10 mouse cellular contexts compared by ENCODE assay signal in genomic region chr17:85464466-85465411, GRCm38 (mm10).
DNase-seq lines count a peak whose midpoint lies in the region; ATAC-seq lines count a peak whose summit lies in the region.
"Had no signal": no experiment of that assay in that cellular context is flagged by ENCODE, and none has a peak within 500 bp of the region (broad histone marks: within the 10 kb centered on the region; RNA-seq: fewer than 3 reads in every experiment).

No protein-coding gene starts in this region.

- peak; percentile 51 for DNase-seq in R1 (ENCODE audit: low read depth, low spot score)
- peak; percentile 62 for DNase-seq in embryo, embryonic 10 days (ENCODE audit: low spot score)
- peak; percentile 64 for DNase-seq in intestine, embryonic 14.5 days (ENCODE audit: low spot score)
- DNase-seq in lung, postnatal 25 days (ENCODE audit: low spot score) = no peak
- no peak for DNase-seq in urinary bladder, adult 2 months (ENCODE audit: low spot score)
- no peak for DNase-seq in layer of hippocampus, adult 18-20 months (ENCODE audit: low spot score in 2 of 2)
- no peak for DNase-seq in testis, postnatal 10 days (ENCODE audit: low spot score)
- DNase-seq: gastrocnemius, postnatal 14 days had no signal

- H3K9me3 ChIP-seq in intestine, embryonic 14.5 days (ENCODE audit: control insufficient read depth, low read length) = no peaks in the 10 kb centered on the region

- H3K36me3 ChIP-seq in intestine, embryonic 14.5 days (ENCODE audit: control insufficient read depth, insufficient read depth, low read length) = no peaks in the 10 kb centered on the region

- H3K4me1 ChIP-seq in intestine, embryonic 14.5 days (replicated peaks; ENCODE audit: control insufficient read depth, insufficient read depth, low read length) = no peaks in the 10 kb centered on the region
- H3K4me1 ChIP-seq: megakaryocyte, embryonic 14.5 days had no signal

- H3K4me3 ChIP-seq in intestine, embryonic 14.5 days (ENCODE audit: low read depth, low read length) = peak overlapping the region; percentile 3; the same call in 1 of the 2 replicates
- H3K4me3 ChIP-seq: megakaryocyte, embryonic 14.5 days had no signal

- peak overlapping the region; percentile 28 for H3K4me2 ChIP-seq in intestine, embryonic 14.5 days (ENCODE audit: low read length)

- peaks cover 99% of the 10 kb centered on the region for H3K27me3 ChIP-seq in intestine, embryonic 14.5 days (replicated peaks; ENCODE audit: control insufficient read depth, insufficient read depth, low read length)

- WGBS in intestine, embryonic 14.5 days = 3% methylated on average over 40 of the region's 40 CpGs

- no peak overlapping the region for H3K9ac ChIP-seq in intestine, embryonic 14.5 days (ENCODE audit: low read length)

- H3K27ac ChIP-seq in intestine, embryonic 14.5 days (ENCODE audit: low read depth) = no peak overlapping the region

- ATAC-seq in intestine, embryonic 14.5 days (replicated peaks; ENCODE audit: low FRiP score, low TSS enrichment, low read depth) = 0 out of 2 replicates have a peak, but pooled peaks have one; percentile 47
- ATAC-seq in megakaryocyte progenitor cell, adult 5-6 weeks (replicated peaks; ENCODE audit: poor library complexity) = 0 out of 2 replicates have a peak, but pooled peaks have one; percentile 20

Comparison
In these comparisons a context has a peak if more than half of its experiments do, and no peak if none do; other contexts are left out.
1. DNase-seq: peak in R1 (single experiment), embryo, embryonic 10 days (single experiment) and intestine, embryonic 14.5 days (single experiment); none in lung, postnatal 25 days (single experiment), urinary bladder, adult 2 months (single experiment), layer of hippocampus, adult 18-20 months (0 of 2) and testis, postnatal 10 days (single experiment).